Mouse (Mus musculus): Measurements from ENCODE around the gene Ncln. TPM values are rescaled to one million over a fixed set of nuclear protein-coding genes. Genes with fewer than 3 reads are reported as not detected.
A peak's percentile ranks its signal among the peaks of the same experiment; 100 is the strongest.

Ncln gene
- polyA plus RNA-seq, 1 experiment from 2014 or later = 40.9 TPM

DNA sequence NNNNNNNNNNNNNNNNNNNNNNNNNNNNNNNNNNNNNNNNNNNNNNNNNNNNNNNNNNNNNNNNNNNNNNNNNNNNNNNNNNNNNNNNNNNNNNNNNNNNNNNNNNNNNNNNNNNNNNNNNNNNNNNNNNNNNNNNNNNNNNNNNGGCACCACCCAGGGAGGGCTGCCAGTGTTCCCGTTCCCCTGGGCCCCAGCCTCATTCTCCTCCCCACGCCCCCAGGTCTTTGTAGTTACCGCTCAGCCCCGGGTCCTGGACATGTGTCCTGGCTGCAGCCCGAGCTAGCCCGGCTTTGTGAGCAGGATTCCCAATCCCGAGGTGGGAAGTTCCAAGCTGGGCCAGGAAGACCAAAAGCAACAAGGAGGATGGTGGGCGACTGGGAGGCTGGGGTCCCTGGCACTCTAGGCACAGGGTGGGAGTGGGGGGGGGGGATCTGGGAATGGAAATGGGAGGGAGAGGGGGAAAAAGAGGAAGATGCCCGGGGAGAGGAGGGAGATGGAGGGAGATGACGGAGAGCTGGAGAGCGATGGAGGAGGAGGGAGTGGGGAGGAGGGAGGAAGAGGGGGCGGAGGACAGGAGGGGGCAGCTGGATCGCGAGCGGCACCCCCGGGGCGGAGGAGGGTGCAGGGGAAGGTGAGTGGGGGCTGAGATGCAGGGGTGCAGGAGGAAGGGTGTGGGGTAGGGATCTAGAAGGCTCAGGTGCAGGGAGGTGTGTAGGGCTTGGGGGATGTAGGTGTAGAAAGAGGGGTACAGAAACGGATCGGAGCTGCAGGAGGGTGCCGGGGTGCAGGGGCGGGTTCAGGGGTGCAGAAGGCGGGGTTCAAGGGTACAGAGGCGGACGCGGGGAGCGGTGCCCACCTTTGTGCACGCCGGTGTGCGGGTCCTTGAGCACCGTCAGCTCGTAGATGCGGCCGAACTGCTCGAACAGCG, 14.3 kb downstream of the Ncln start:
- peaks cover 6% of the 10 kb centered on the region; the same call in 1 of the 2 replicates for H3K4me1 ChIP-seq (ENCODE audit: control insufficient read depth, insufficient read depth, low read length)
- 0 out of 2 replicates have a peak, but pooled peaks have one; percentile 14 for ATAC-seq (replicated peaks; ENCODE audit: insufficient number of reproducible peaks, low FRiP score, low TSS enrichment)
- H3K9ac ChIP-seq (ENCODE audit: low read depth, low read length) = 0 out of 2 replicates have a peak overlapping the region, but pooled peaks have one; percentile 29
- peak overlapping the region; percentile 44 for H3K4me3 ChIP-seq (ENCODE audit: low read depth, low read length)
- H3K9me3 ChIP-seq (replicated peaks; ENCODE audit: control insufficient read depth, low read length) = no peaks in the 10 kb centered on the region
- WGBS (ENCODE audit: insufficient replicate concordance) = 5% methylated on average over 35 of the region's 35 CpGs
- peaks cover 5% of the 10 kb centered on the region; the same call in 1 of the 2 replicates for H3K36me3 ChIP-seq (ENCODE audit: control insufficient read depth, insufficient read depth, low read length)
- peak overlapping the region; percentile 85 for H3K4me2 ChIP-seq
- H3K27me3 ChIP-seq (ENCODE audit: control insufficient read depth, insufficient read depth, low read length) = peaks cover 41% of the 10 kb centered on the region
- no peak overlapping the region for H3K27ac ChIP-seq (ENCODE audit: low read depth, low read length)

- ATAC-seq (replicated peaks; ENCODE audit: insufficient number of reproducible peaks, low FRiP score, low TSS enrichment) = no peak
- Histone ChIP-seq H3K27ac (ENCODE audit: low read depth, low read length) (no peak overlapping the region), H3K4me3 (ENCODE audit: low read depth, low read length) (no peak overlapping the region), H3K9ac (ENCODE audit: low read depth, low read length) (no peak overlapping the region), H3K4me1 (ENCODE audit: control insufficient read depth, insufficient read depth, low read length) (no peaks in the 10 kb centered on the region), H3K27me3 (ENCODE audit: control insufficient read depth, insufficient read depth, low read length) (peaks cover 81% of the 10 kb centered on the region), H3K9me3 (replicated peaks; ENCODE audit: control insufficient read depth, low read length) (no peaks in the 10 kb centered on the region), H3K4me2 (no peak overlapping the region), H3K36me3 (ENCODE audit: control insufficient read depth, insufficient read depth, low read length) (no peaks in the 10 kb centered on the region)
- WGBS (ENCODE audit: insufficient replicate concordance) = 68% methylated on average over 10 of the region's 10 CpGs
Measured at GRCm38 (mm10) chr10:81474461-81474860, 21.7 kb downstream of the Ncln start.

DNA sequence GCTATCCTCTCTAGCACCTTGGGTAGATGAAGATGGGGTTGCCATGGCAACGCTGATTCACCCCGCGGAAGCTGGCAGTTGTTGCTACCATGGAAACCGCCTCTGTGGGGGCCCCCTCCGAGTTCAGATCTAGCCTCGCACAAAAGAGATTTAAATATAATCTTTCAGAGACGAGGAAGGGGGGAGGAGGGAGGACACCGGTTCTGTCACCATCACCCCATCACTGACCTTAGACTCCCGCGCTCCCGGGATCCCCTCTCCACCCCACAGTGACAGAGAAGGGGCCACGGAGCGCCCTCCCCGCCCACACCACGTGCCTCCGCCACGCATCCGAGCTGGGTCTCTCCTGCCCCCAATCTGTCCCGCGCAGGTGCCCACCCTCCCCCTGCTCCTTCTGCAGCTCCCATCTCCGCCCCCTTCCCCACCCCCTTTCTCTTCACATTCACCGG, 23.2 kb downstream of the Ncln start:
- H3K4me2 ChIP-seq = no peak overlapping the region
- no peak overlapping the region for H3K4me3 ChIP-seq (ENCODE audit: low read depth, low read length)
- no peak overlapping the region for H3K27ac ChIP-seq (ENCODE audit: low read depth, low read length)
- ATAC-seq (replicated peaks; ENCODE audit: insufficient number of reproducible peaks, low FRiP score, low TSS enrichment) = no peak
- H3K9ac ChIP-seq (ENCODE audit: low read depth, low read length) = no peak overlapping the region
- no peaks in the 10 kb centered on the region for H3K36me3 ChIP-seq (ENCODE audit: control insufficient read depth, insufficient read depth, low read length)
- no peaks in the 10 kb centered on the region for H3K4me1 ChIP-seq (ENCODE audit: control insufficient read depth, insufficient read depth, low read length)
- 2% methylated on average over 22 of the region's 22 CpGs for WGBS (ENCODE audit: insufficient replicate concordance)
- peaks cover 84% of the 10 kb centered on the region for H3K27me3 ChIP-seq (ENCODE audit: control insufficient read depth, insufficient read depth, low read length)
- H3K9me3 ChIP-seq (replicated peaks; ENCODE audit: control insufficient read depth, low read length) = no peaks in the 10 kb centered on the region

- H3K27ac ChIP-seq (ENCODE audit: low read depth, low read length) = no peak overlapping the region
- H3K4me2 ChIP-seq = no peak overlapping the region
- 6% methylated on average over 15 of the region's 18 CpGs for WGBS (ENCODE audit: insufficient replicate concordance)
- ATAC-seq (replicated peaks; ENCODE audit: insufficient number of reproducible peaks, low FRiP score, low TSS enrichment) = no peak
- H3K9ac ChIP-seq (ENCODE audit: low read depth, low read length) = no peak overlapping the region
- H3K4me3 ChIP-seq (ENCODE audit: low read depth, low read length) = no peak overlapping the region
- H3K9me3 ChIP-seq (replicated peaks; ENCODE audit: control insufficient read depth, low read length) = no peaks in the 10 kb centered on the region
- no peaks in the 10 kb centered on the region for H3K36me3 ChIP-seq (ENCODE audit: control insufficient read depth, insufficient read depth, low read length)
- H3K4me1 ChIP-seq (ENCODE audit: control insufficient read depth, insufficient read depth, low read length) = no peaks in the 10 kb centered on the region
- peaks cover 86% of the 10 kb centered on the region for H3K27me3 ChIP-seq (ENCODE audit: control insufficient read depth, insufficient read depth, low read length)
Measured at GRCm38 (mm10) chr10:81472403-81473002, 23.7 kb downstream of the Ncln start.

- no peak overlapping the region for H3K4me2 ChIP-seq
- no peak overlapping the region for H3K4me3 ChIP-seq (ENCODE audit: low read depth, low read length)
- H3K9me3 ChIP-seq (replicated peaks; ENCODE audit: control insufficient read depth, low read length) = no peaks in the 10 kb centered on the region
- WGBS (ENCODE audit: insufficient replicate concordance) = 34% methylated on average over 18 of the region's 18 CpGs
- H3K27ac ChIP-seq (ENCODE audit: low read depth, low read length) = no peak overlapping the region
- ATAC-seq (replicated peaks; ENCODE audit: insufficient number of reproducible peaks, low FRiP score, low TSS enrichment) = no peak
- no peaks in the 10 kb centered on the region for H3K4me1 ChIP-seq (ENCODE audit: control insufficient read depth, insufficient read depth, low read length)
- no peak overlapping the region for H3K9ac ChIP-seq (ENCODE audit: low read depth, low read length)
- peaks cover 89% of the 10 kb centered on the region for H3K27me3 ChIP-seq (ENCODE audit: control insufficient read depth, insufficient read depth, low read length)
- H3K36me3 ChIP-seq (ENCODE audit: control insufficient read depth, insufficient read depth, low read length) = no peaks in the 10 kb centered on the region
Measured at GRCm38 (mm10) chr10:81470454-81470853, 25.7 kb downstream of the Ncln start.

DNA sequence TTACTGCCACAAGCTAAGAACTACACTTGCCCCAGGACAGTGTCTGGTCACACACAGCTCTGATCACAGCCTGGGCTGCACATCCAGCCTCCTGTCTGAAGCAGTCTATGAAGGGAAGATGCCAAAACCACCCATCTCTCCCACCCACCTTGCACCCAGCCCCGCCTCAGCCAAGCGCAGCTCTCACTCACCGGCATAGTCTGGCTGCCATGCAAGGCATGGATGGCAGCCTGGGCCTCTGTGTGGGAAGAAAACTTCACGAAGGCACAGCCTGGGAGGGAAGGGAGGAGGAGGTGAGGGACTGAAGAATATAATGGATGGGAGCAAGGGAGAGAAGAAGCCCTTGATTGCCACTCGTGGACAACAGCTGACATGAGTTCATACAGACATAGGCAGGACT, 26.9 kb downstream of the Ncln start:
- Histone ChIP-seq H3K9ac (ENCODE audit: low read depth, low read length) (no peak overlapping the region), H3K4me3 (ENCODE audit: low read depth, low read length) (no peak overlapping the region), H3K9me3 (replicated peaks; ENCODE audit: control insufficient read depth, low read length) (no peaks in the 10 kb centered on the region), H3K27ac (ENCODE audit: low read depth, low read length) (no peak overlapping the region), H3K27me3 (ENCODE audit: control insufficient read depth, insufficient read depth, low read length) (peaks cover 89% of the 10 kb centered on the region), H3K36me3 (ENCODE audit: control insufficient read depth, insufficient read depth, low read length) (no peaks in the 10 kb centered on the region), H3K4me2 (no peak overlapping the region), H3K4me1 (ENCODE audit: control insufficient read depth, insufficient read depth, low read length) (peaks cover 3% of the 10 kb centered on the region)
- 75% methylated on average over 5 of the region's 5 CpGs for WGBS (ENCODE audit: insufficient replicate concordance)
- no peak for ATAC-seq (replicated peaks; ENCODE audit: insufficient number of reproducible peaks, low FRiP score, low TSS enrichment)

DNA sequence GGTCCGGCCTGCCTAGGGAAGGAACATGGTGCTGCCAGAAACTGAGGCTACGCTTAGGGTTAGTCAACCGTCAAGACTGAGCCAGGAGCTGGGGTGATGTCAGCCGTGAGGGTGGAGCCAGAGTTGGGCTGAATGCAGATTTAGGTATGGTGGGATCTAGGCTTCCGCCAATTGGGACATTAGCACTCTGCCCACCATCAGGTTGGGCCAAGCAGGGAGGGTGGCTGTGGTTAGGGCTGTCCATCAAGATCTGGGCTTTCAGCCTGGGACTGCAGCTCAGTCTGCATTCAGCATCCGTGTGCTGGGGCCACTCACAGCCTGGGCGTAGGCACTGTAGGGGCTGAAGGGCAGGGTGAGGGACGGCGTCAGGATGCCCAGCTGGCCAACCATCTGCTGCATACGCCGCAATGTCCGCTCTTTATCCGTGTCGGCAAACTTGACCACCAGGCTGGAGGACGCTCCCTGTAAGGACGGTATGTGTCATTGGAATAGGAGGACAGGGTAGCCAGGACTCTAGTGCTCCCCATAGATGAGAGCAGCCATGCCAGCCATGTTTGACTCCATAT, 28.4 kb downstream of the Ncln start:
- Histone ChIP-seq H3K9ac (ENCODE audit: low read depth, low read length) (no peak overlapping the region), H3K4me1 (ENCODE audit: control insufficient read depth, insufficient read depth, low read length) (peaks cover 6% of the 10 kb centered on the region), H3K36me3 (ENCODE audit: control insufficient read depth, insufficient read depth, low read length) (no peaks in the 10 kb centered on the region), H3K9me3 (replicated peaks; ENCODE audit: control insufficient read depth, low read length) (no peaks in the 10 kb centered on the region), H3K27me3 (ENCODE audit: control insufficient read depth, insufficient read depth, low read length) (peaks cover 89% of the 10 kb centered on the region), H3K4me3 (ENCODE audit: low read depth, low read length) (no peak overlapping the region), H3K4me2 (no peak overlapping the region), H3K27ac (ENCODE audit: low read depth, low read length) (no peak overlapping the region)
- no peak for ATAC-seq (replicated peaks; ENCODE audit: insufficient number of reproducible peaks, low FRiP score, low TSS enrichment)
- WGBS (ENCODE audit: insufficient replicate concordance) = 79% methylated on average over 16 of the region's 16 CpGs

DNA sequence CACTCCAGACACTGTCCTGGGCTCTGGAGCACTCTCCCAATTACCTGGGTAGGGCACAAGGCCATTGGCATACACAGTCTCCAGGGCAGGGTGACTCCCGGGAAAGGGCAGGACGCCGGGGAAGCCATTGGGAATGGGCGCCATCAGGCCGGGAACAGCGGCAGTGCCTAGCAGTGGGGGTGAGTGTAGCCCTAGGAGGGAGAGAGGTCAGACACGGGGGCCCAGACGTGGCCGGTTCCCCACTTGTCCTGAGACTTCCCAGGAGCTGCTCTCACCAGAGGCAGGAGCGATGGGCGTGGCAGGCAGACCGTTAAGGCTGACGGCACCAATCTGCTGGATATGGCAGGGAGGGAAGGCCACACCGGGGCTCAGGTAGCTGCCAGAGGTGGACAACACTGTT, 29.3 kb downstream of the Ncln start:
- peaks cover 6% of the 10 kb centered on the region for H3K4me1 ChIP-seq (ENCODE audit: control insufficient read depth, insufficient read depth, low read length)
- ATAC-seq (replicated peaks; ENCODE audit: insufficient number of reproducible peaks, low FRiP score, low TSS enrichment) = no peak
- H3K9me3 ChIP-seq (replicated peaks; ENCODE audit: control insufficient read depth, low read length) = no peaks in the 10 kb centered on the region
- whole genome bisulfite sequencing (ENCODE audit: insufficient replicate concordance) = 55% methylated on average over 14 of the region's 14 CpGs
- no peak overlapping the region for H3K27ac ChIP-seq (ENCODE audit: low read depth, low read length)
- no peak overlapping the region for H3K4me2 ChIP-seq
- H3K27me3 ChIP-seq (ENCODE audit: control insufficient read depth, insufficient read depth, low read length) = peaks cover 89% of the 10 kb centered on the region
- H3K36me3 ChIP-seq (ENCODE audit: control insufficient read depth, insufficient read depth, low read length) = no peaks in the 10 kb centered on the region
- H3K9ac ChIP-seq (ENCODE audit: low read depth, low read length) = no peak overlapping the region
- H3K4me3 ChIP-seq (ENCODE audit: low read depth, low read length) = no peak overlapping the region
